Mouse (Mus musculus) brain, embryonic 14.5 days (tissue): ENCODE data around the gene Abcg4.

Experiments used
- CTCF ChIP-seq: fragments of 200-500 bp; IDR thresholded peaks from 2 replicates; pipeline ENCODE4 v1.5.1; 2012; ENCODE audit warnings: inconsistent platforms, mild to moderate bottlenecking, moderate library complexity, borderline replicate concordance; ENCODE audit not compliant: insufficient read depth, insufficient read length; ENCODE audit errors: extremely low read depth
- POLR2A ChIP-seq: fragments of 200-500 bp; IDR thresholded peaks from 2 replicates; pipeline ENCODE4 v1.6.1; 2012; ENCODE audit warnings: mild to moderate bottlenecking, inconsistent platforms, borderline replicate concordance; ENCODE audit not compliant: poor library complexity, insufficient read depth, insufficient read length, severe bottlenecking; ENCODE audit errors: extremely low read depth

DNA sequence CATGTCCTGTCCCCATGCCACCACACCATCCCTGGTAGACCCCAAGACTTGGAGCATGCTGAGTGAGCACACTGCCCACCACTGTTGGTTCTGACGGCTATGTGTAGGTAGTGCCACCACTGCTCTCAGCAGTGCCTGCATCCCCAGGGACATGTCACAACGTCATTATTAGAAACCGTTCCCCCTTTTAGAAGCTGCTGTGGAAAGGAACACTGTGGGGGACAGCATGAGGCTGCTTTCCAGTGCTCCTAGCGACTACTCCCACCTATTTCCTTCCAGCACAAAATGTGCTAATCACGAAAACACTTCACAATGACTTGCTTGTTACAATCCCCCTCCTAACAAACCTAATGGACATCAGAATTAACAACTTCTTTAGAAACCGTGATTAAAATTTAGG is 62.4 kb downstream of the Abcg4 start:
- TF ChIP-seq CTCF (no peak), POLR2A (no peak)
